Mouse (Mus musculus): ENCODE results near the gene Anxa6.
A peak's percentile ranks its signal among the peaks of the same experiment; 100 is the strongest.

GRCm38 (mm10) chr11:54952651-54953050 is 80.6 kb downstream of the Anxa6 start:
- TF ChIP-seq ZC3H11A (IDR thresholded peaks at IDR 0.05; ENCODE audit: low read depth, low read length) (no peak), POLR2AphosphoS2 (IDR thresholded peaks at IDR 0.05; ENCODE audit: low read depth, low read length) (no peak), JUN (IDR thresholded peaks at IDR 0.05; ENCODE audit: insufficient read depth, low read depth, low read length) (peak; percentile 43; the same call in 1 of the 2 replicates), POLR2A (IDR thresholded peaks at IDR 0.05; ENCODE audit: low read depth, low read length) (no peak; the same call in 1 of the 2 replicates), MAZ (IDR thresholded peaks at IDR 0.05; ENCODE audit: low read depth, low read length) (peak; percentile 88), TCF12 (IDR thresholded peaks at IDR 0.05; ENCODE audit: low read depth, low read length) (peak; percentile 69; the same call in 1 of the 2 replicates), BHLHE40 (IDR thresholded peaks at IDR 0.05; ENCODE audit: low read depth, low read length) (peak; percentile 62), HCFC1 (IDR thresholded peaks at IDR 0.05; ENCODE audit: low read depth, low read length) (no peak)

Measured in CH12.LX (cell line).